Mouse (Mus musculus): ENCODE results near the gene Gm49383. TPM values are rescaled to one million over a fixed set of nuclear protein-coding genes. Genes with fewer than 3 reads are reported as not detected.

Gene Gm49383
- polyA plus RNA-seq, 1 experiment from 2014 or later, result 42.2 TPM

GRCm38 (mm10) chr12:69147166-69147735 is 49.7 kb downstream of the Gm49383 start:
- Histone ChIP-seq H3K9ac (ENCODE audit: low read length) (no peak overlapping the region), H3K4me1 (replicated peaks; ENCODE audit: control insufficient read depth, insufficient read depth, low read length) (no peaks in the 10 kb centered on the region), H3K4me3 (ENCODE audit: low read depth, low read length) (no peak overlapping the region), H3K27ac (ENCODE audit: low read depth, low read length) (no peak overlapping the region), H3K4me2 (ENCODE audit: low read depth, low read length, severe bottlenecking) (no peak overlapping the region), H3K9me3 (ENCODE audit: control insufficient read depth, low read length) (no peaks in the 10 kb centered on the region), H3K27me3 (ENCODE audit: control insufficient read depth, insufficient read depth, low read length) (no peaks in the 10 kb centered on the region), H3K36me3 (ENCODE audit: control insufficient read depth, insufficient read depth, low read length) (no peaks in the 10 kb centered on the region)
- DNase-seq (ENCODE audit: low spot score) (no peak), ATAC-seq (replicated peaks; ENCODE audit: low FRiP score) (no peak)
- 92% methylated on average over 5 of the region's 5 CpGs for WGBS

- DNase-seq (ENCODE audit: low spot score) (no peak), ATAC-seq (replicated peaks; ENCODE audit: low FRiP score) (no peak)
- H3K4me2 ChIP-seq (ENCODE audit: low read depth, low read length, severe bottlenecking), result no peak overlapping the region
- H3K4me1 ChIP-seq (replicated peaks; ENCODE audit: control insufficient read depth, insufficient read depth, low read length), result no peaks in the 10 kb centered on the region
- WGBS, result 77% methylated on average over 6 of the region's 6 CpGs
- H3K9me3 ChIP-seq (ENCODE audit: control insufficient read depth, low read length), result no peaks in the 10 kb centered on the region
- H3K27ac ChIP-seq (ENCODE audit: low read depth, low read length), result no peak overlapping the region
- H3K36me3 ChIP-seq (ENCODE audit: control insufficient read depth, insufficient read depth, low read length), result no peaks in the 10 kb centered on the region
- no peak overlapping the region for H3K4me3 ChIP-seq (ENCODE audit: low read depth, low read length)
- H3K27me3 ChIP-seq (ENCODE audit: control insufficient read depth, insufficient read depth, low read length), result no peaks in the 10 kb centered on the region
- no peak overlapping the region for H3K9ac ChIP-seq (ENCODE audit: low read length)
Observed at GRCm38 (mm10) chr12:69143460-69143859, 53.4 kb downstream of the Gm49383 start.

GRCm38 (mm10) chr12:69139841-69140240 is 57.1 kb downstream of the Gm49383 start:
- no peak overlapping the region for H3K4me2 ChIP-seq (ENCODE audit: low read depth, low read length, severe bottlenecking)
- no peaks in the 10 kb centered on the region for H3K27me3 ChIP-seq (ENCODE audit: control insufficient read depth, insufficient read depth, low read length)
- WGBS, result 90% methylated on average over 7 of the region's 7 CpGs
- no peaks in the 10 kb centered on the region for H3K4me1 ChIP-seq (replicated peaks; ENCODE audit: control insufficient read depth, insufficient read depth, low read length)
- no peak overlapping the region for H3K4me3 ChIP-seq (ENCODE audit: low read depth, low read length)
- DNase-seq (ENCODE audit: low spot score), result no peak
- no peak overlapping the region for H3K9ac ChIP-seq (ENCODE audit: low read length)
- H3K9me3 ChIP-seq (ENCODE audit: control insufficient read depth, low read length), result no peaks in the 10 kb centered on the region
- H3K36me3 ChIP-seq (ENCODE audit: control insufficient read depth, insufficient read depth, low read length), result no peaks in the 10 kb centered on the region; the same call in 1 of the 2 replicates
- ATAC-seq (replicated peaks; ENCODE audit: low FRiP score), result peak; percentile 30; the same call in 1 of the 2 replicates
- no peak overlapping the region for H3K27ac ChIP-seq (ENCODE audit: low read depth, low read length)

GRCm38 (mm10) chr12:69139201-69139600 is 57.7 kb downstream of the Gm49383 start:
- ATAC-seq (replicated peaks; ENCODE audit: low FRiP score), result no peak

More at GRCm38 (mm10) chr12:69139201-69139600, 57.7 kb downstream of the Gm49383 start:
- Histone ChIP-seq H3K36me3 (ENCODE audit: control insufficient read depth, insufficient read depth, low read length) (no peaks in the 10 kb centered on the region; the same call in 1 of the 2 replicates), H3K4me3 (ENCODE audit: low read depth, low read length) (no peak overlapping the region), H3K4me1 (replicated peaks; ENCODE audit: control insufficient read depth, insufficient read depth, low read length) (no peaks in the 10 kb centered on the region), H3K4me2 (ENCODE audit: low read depth, low read length, severe bottlenecking) (no peak overlapping the region), H3K27ac (ENCODE audit: low read depth, low read length) (no peak overlapping the region), H3K27me3 (ENCODE audit: control insufficient read depth, insufficient read depth, low read length) (no peaks in the 10 kb centered on the region), H3K9ac (ENCODE audit: low read length) (no peak overlapping the region), H3K9me3 (ENCODE audit: control insufficient read depth, low read length) (no peaks in the 10 kb centered on the region)
- 94% methylated on average over 3 of the region's 3 CpGs for WGBS
- no peak for DNase-seq (ENCODE audit: low spot score)

Small RNAs within 50 kb of the gene (microRNA-seq; reads per million reads assigned to microRNA genes)
- gene Gm47287 (ENCODE audit: insufficient number of aligned reads) (not detected), gene Gm47295 (ENCODE audit: insufficient number of aligned reads) (not detected)

Other genes starting within 250 kb of the Gm49383 start
- gene Rps29, start 37.9 kb downstream of the Gm49383 start, polyA plus RNA-seq (2014; fragmentation: Nextera tagmentation; extraction: Ambion mirVana), result 1,243 and 1,383 TPM in 2 replicates
- 33.8 and 38.4 TPM in 2 replicates for gene Lrr1, start 28.3 kb downstream of the Gm49383 start, polyA plus RNA-seq (2014; fragmentation: Nextera tagmentation; extraction: Ambion mirVana)
- 436 and 487 TPM in 2 replicates for gene Rpl36al, start 13.0 kb downstream of the Gm49383 start, polyA plus RNA-seq (2014; fragmentation: Nextera tagmentation; extraction: Ambion mirVana)
- 40.6 and 42.3 TPM in 2 replicates for gene Mgat2, start 12.9 kb downstream of the Gm49383 start, polyA plus RNA-seq (2014; fragmentation: Nextera tagmentation; extraction: Ambion mirVana)
- 17.1 and 20.0 TPM in 2 replicates for gene Dnaaf2, start 1.3 kb upstream of the Gm49383 start, polyA plus RNA-seq (2014; fragmentation: Nextera tagmentation; extraction: Ambion mirVana)
- 43.2 and 46.6 TPM in 2 replicates for gene Gm49384, start 7.2 kb upstream of the Gm49383 start, polyA plus RNA-seq (2014; fragmentation: Nextera tagmentation; extraction: Ambion mirVana)
- 33.7 and 35.7 TPM in 2 replicates for gene Pole2, start 31.1 kb upstream of the Gm49383 start, polyA plus RNA-seq (2014; fragmentation: Nextera tagmentation; extraction: Ambion mirVana)
- gene Klhdc1, start 44.1 kb upstream of the Gm49383 start, polyA plus RNA-seq (2014; fragmentation: Nextera tagmentation; extraction: Ambion mirVana), result 3.1 and 3.8 TPM in 2 replicates
- gene Klhdc2, start 99.6 kb upstream of the Gm49383 start, polyA plus RNA-seq (2014; fragmentation: Nextera tagmentation; extraction: Ambion mirVana), result 237 and 242 TPM in 2 replicates
- gene Nemf, start 160.1 kb upstream of the Gm49383 start, polyA plus RNA-seq (2014; fragmentation: Nextera tagmentation; extraction: Ambion mirVana), result 92.2 and 98.0 TPM in 2 replicates
- gene Arf6, start 175.0 kb upstream of the Gm49383 start, polyA plus RNA-seq (2014; fragmentation: Nextera tagmentation; extraction: Ambion mirVana), result 48.7 and 59.7 TPM in 2 replicates
- 0.80 and 2.3 TPM in 2 replicates for gene Gm9887, start 175.4 kb upstream of the Gm49383 start, polyA plus RNA-seq (2014; fragmentation: Nextera tagmentation; extraction: Ambion mirVana)